Mouse (Mus musculus) small intestine, adult 2 months (tissue): ENCODE measurements around the gene Gm10518. TPM values are rescaled to one million over a fixed set of nuclear protein-coding genes. Genes with fewer than 3 reads are reported as not detected.

Source experiments
- H3K27ac ChIP-seq: fragments of 200-500 bp; 2 replicates; pipeline ENCODE4 v1.5.1; 2012; ENCODE audit warnings: low read depth, low read length, control low read depth, inconsistent platforms; ENCODE audit not compliant: insufficient read depth
- H3K27me3 ChIP-seq: fragments of 200-500 bp; 2 replicates; pipeline ENCODE4 v1.6.1; 2012; ENCODE audit warnings: mild to moderate bottlenecking, moderate library complexity, low read length, inconsistent platforms; ENCODE audit not compliant: control insufficient read depth, insufficient read depth
- H3K36me3 ChIP-seq: fragments of 200-500 bp; 2 replicates; pipeline ENCODE4 v1.6.1; 2012; ENCODE audit warnings: mild to moderate bottlenecking, low read length, control low read depth, inconsistent platforms; ENCODE audit not compliant: control insufficient read depth, insufficient read depth
- H3K4me1 ChIP-seq: fragments of 200-500 bp; 2 replicates; pipeline ENCODE4 v1.6.1; 2012; ENCODE audit warnings: low read length, inconsistent platforms, mixed read lengths; ENCODE audit not compliant: control insufficient read depth, insufficient read depth, insufficient read length
- H3K4me3 ChIP-seq: fragments of 200-500 bp; 2 replicates; pipeline ENCODE4 v1.5.1; 2012; ENCODE audit warnings: low read depth, mild to moderate bottlenecking, control low read depth, inconsistent platforms, low read length, moderate library complexity
- CTCF ChIP-seq: fragments of 200-500 bp; IDR thresholded peaks from 2 replicates; pipeline ENCODE4 v1.5.1; 2012; ENCODE audit warnings: low read depth, mild to moderate bottlenecking, control low read depth, inconsistent platforms, low read length, moderate library complexity, mixed read lengths; ENCODE audit not compliant: insufficient replicate concordance, insufficient read length; ENCODE audit errors: extremely low read depth
- POLR2A ChIP-seq: fragments of 200-500 bp; IDR thresholded peaks from 2 replicates; pipeline ENCODE4 v1.6.1; 2012; ENCODE audit warnings: low read depth, mild to moderate bottlenecking, control low read depth, inconsistent platforms, low read length, moderate library complexity
- WGBS: fragments of 180-500 bp; shearing (Covaris S2); methylation state at CpG from one replicate; pipeline ENCODE4 v1.1.7; 2018; 5-methylcytosine and 5-hydroxymethylcytosine counted together
- polyA plus RNA-seq: library from polyadenylated mRNA; depleted of rRNA; stranded (reverse); fragments of >200 nt; gene quantifications from 2 replicates; pipeline ENCODE4 v1.2.3, GENCODE M21; 2012

Gene Gm10518
- polyA plus RNA-seq, 1 experiment = not detected

DNA sequence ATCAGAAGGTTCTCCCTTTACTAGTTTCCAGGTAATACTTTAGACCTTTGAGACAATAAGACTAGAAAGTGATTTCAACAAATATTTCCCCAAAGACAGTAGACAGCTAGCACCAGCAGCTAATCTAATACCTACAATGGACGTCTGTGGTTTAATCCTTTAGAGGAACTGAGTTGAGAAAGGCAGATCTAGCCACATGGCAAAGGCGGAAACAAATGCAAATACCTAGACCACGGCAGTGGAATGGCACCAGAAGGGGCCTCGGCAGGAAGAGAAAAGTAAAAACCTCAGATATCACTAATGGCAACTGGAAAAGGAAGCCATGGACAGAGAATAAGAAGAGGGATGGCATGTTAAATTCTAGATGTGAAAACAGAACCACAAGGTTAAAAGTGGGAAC is 15.9 kb upstream of the Gm10518 start:
- Histone ChIP-seq H3K4me1 (no peaks in the 10 kb centered on the region), H3K4me3 (no peak overlapping the region), H3K36me3 (peaks cover 54% of the 10 kb centered on the region), H3K27me3 (no peaks in the 10 kb centered on the region), H3K27ac (no peak overlapping the region)
- TF ChIP-seq POLR2A (no peak), CTCF (no peak)
- WGBS = 73% methylated on average over 4 of the region's 4 CpGs

DNA sequence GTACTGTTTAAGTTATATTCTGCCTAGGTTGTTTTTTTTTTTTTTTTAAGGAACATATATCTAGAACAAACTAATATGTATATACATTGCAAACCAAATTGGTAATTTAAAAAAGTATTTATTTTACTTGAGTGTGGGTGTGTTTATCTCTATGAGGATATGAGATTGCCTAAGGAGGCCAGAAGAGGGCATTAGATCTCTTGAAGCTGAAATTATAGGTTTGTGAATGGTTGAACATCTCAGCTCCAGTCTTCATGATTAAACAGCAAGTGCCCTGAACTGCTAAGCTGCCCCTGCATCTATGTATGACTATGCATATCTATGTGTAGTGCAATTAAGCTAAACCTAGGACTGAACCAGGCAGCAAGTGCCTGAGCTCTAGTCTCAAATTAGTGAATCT is 4.4 kb upstream of the Gm10518 start:
- H3K4me3 ChIP-seq = no peak overlapping the region
- no peak for TF ChIP-seq CTCF
- no peak for TF ChIP-seq POLR2A
- no peaks in the 10 kb centered on the region for H3K27me3 ChIP-seq
- no peak overlapping the region for H3K27ac ChIP-seq
- H3K4me1 ChIP-seq = no peaks in the 10 kb centered on the region; the same call in 1 of the 2 replicates
- H3K36me3 ChIP-seq = peaks cover 31% of the 10 kb centered on the region

DNA sequence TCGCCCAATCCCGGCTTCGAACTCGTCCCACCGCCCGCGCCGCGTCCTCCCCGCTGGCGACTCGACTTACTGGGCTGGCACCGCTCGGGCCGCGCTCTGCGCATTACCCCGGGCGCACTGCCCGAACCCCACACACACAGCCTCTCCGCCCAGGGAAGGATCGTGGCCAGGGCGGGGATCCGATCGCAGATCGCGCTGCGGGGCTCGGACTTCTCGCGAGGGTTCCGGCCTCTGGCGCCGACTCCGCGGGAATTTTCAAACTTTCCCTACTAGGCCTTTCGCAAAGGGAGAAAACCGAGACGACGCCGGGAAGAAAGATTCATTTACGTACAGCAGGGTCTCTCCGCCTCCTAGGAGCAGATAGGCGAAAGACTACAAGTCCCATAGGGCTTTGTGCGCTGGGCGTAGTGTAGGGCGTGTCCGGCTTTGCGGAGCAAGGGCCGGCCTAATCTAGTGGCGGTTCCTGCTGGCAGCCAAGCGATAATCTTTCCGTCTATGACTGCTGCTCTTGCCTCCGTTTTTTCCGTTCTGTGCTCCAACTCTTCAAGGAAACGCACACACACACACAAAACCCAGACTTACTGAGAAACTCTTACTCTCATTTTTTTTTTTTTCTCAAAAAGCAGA is 450 bp downstream of the Gm10518 start, which contains the start of gene Ahctf1:
Gene Ahctf1, minus strand, starts transcription at position 168 of the 627 bp plus-strand sequence.
- Histone ChIP-seq H3K27ac (peak within 1 kb of the TSS; percentile 91), H3K27me3 (no peaks in the 10 kb centered on the region), H3K4me1 (no peaks in the 10 kb centered on the region; the same call in 1 of the 2 replicates), H3K4me3 (peak within 1 kb of the TSS; percentile 86), H3K36me3 (0 out of 2 replicates have a peak, but pooled peaks cover 3% of the 10 kb centered on the region)
- TF ChIP-seq CTCF (no peak), POLR2A (peak; percentile 98)
- WGBS = under 1% methylated on average over 56 of the region's 56 CpGs

GRCm38 (mm10) chr1:179804140-179804881 is 1.1 kb downstream of the Gm10518 start:
- 20% methylated on average over 11 of the region's 11 CpGs for WGBS
- Histone ChIP-seq H3K4me1 (no peaks in the 10 kb centered on the region; the same call in 1 of the 2 replicates), H3K27me3 (no peaks in the 10 kb centered on the region), H3K4me3 (peak overlapping the region; percentile 86; the same call in 1 of the 2 replicates), H3K36me3 (no peaks in the 10 kb centered on the region), H3K27ac (peak overlapping the region; percentile 52)
- TF ChIP-seq POLR2A (no peak), CTCF (no peak)

- no peak overlapping the region for H3K4me3 ChIP-seq
- WGBS = 79% methylated on average over 5 of the region's 5 CpGs
Observed at GRCm38 (mm10) chr1:179805751-179806150, 2.6 kb downstream of the Gm10518 start.

DNA sequence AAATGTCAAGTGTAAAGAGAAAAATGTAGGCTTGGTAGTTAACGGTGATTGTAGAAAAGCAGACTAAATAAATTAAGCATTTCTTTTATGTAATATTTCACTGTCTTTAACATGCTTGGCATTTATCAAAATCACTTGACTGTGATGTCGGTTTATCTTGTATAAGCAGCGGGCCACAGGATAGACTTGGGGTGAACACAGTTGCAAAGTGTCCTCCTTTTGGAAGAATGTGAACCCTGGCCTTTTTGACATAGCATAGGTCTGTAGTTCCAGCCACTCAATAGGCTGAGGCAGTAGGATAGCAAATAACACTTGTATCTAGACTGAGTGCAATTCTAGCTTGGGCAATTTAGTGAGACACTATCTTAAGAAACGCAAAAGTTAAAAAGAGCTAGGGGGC is 4.3 kb downstream of the Gm10518 start:
- no peaks in the 10 kb centered on the region for H3K36me3 ChIP-seq
- TF ChIP-seq POLR2A (no peak), CTCF (no peak)
- H3K4me1 ChIP-seq = no peaks in the 10 kb centered on the region; the same call in 1 of the 2 replicates
- no peak overlapping the region for H3K27ac ChIP-seq
- H3K4me3 ChIP-seq = no peak overlapping the region
- 86% methylated on average over 4 of the region's 4 CpGs for WGBS
- H3K27me3 ChIP-seq = no peaks in the 10 kb centered on the region

More at GRCm38 (mm10) chr1:179805751-179806150, 2.6 kb downstream of the Gm10518 start:
- TF ChIP-seq CTCF (no peak), POLR2A (no peak)
- Histone ChIP-seq H3K27me3 (no peaks in the 10 kb centered on the region), H3K4me1 (no peaks in the 10 kb centered on the region; the same call in 1 of the 2 replicates), H3K36me3 (no peaks in the 10 kb centered on the region), H3K27ac (no peak overlapping the region)

- WGBS = 49% methylated on average over 3 of the region's 3 CpGs
- no peak for TF ChIP-seq POLR2A
- TF ChIP-seq CTCF = no peak
- Histone ChIP-seq H3K27ac (no peak overlapping the region), H3K27me3 (no peaks in the 10 kb centered on the region), H3K36me3 (no peaks in the 10 kb centered on the region), H3K4me3 (no peak overlapping the region), H3K4me1 (no peaks in the 10 kb centered on the region; the same call in 1 of the 2 replicates)
Observed at GRCm38 (mm10) chr1:179808300-179808699, 5.1 kb downstream of the Gm10518 start.
